Mouse (Mus musculus) myocyte (in vitro differentiated cells): ENCODE measurements around the gene Gm10271.

Experiments
- CEBPB ChIP-seq: IDR thresholded peaks from 2 replicates; pipeline ENCODE4 v1.6.1; 2011; ENCODE audit warnings: mild to moderate bottlenecking, moderate library complexity; ENCODE audit not compliant: poor library complexity, insufficient read depth, severe bottlenecking
- E2F4 ChIP-seq: IDR thresholded peaks from one replicate; pipeline ENCODE4 v1.6.1; 2011; ENCODE audit warnings: mild to moderate bottlenecking, control low read depth, moderate library complexity; ENCODE audit not compliant: insufficient read depth
- MAX ChIP-seq: IDR thresholded peaks from one replicate; pipeline ENCODE4 v1.6.1; 2011; ENCODE audit warnings: low read depth, mild to moderate bottlenecking, control low read depth
- MYOG ChIP-seq, 3 experiments: IDR thresholded peaks; one replicate each; pipeline ENCODE4 v1.6.1; 2011; ENCODE audit warnings: control low read depth in 2 of 3, low read depth in 2 of 3, mild to moderate bottlenecking in 2 of 3; ENCODE audit not compliant: insufficient read length in 2 of 3, control insufficient read depth in 1 of 3, insufficient read depth in 1 of 3
- POLR2A ChIP-seq: IDR thresholded peaks from one replicate; pipeline ENCODE4 v1.6.1; 2011; ENCODE audit warnings: low read depth, mild to moderate bottlenecking, control low read depth, moderate library complexity; ENCODE audit not compliant: insufficient read length
- SRF ChIP-seq: IDR thresholded peaks from one replicate; pipeline ENCODE4 v1.6.1; 2011; ENCODE audit warnings: low read depth; ENCODE audit not compliant: control insufficient read depth, insufficient read length
- USF1 ChIP-seq: IDR thresholded peaks from one replicate; pipeline ENCODE4 v1.6.1; 2011; ENCODE audit warnings: low read depth, mild to moderate bottlenecking, control low read depth, moderate library complexity

GRCm38 (mm10) chr10:116962152-116962551 lies 10.3 kb downstream of the Gm10271 start:
- TF ChIP-seq POLR2A (no peak), E2F4 (no peak), MAX (no peak), CEBPB (no peak), USF1 (no peak), MYOG (IDR thresholded peaks at IDR 0.05; ENCODE audit: control insufficient read depth in 1 of 3, insufficient read depth in 1 of 3, insufficient read length in 2 of 3, low read depth in 2 of 3) (no peak), SRF (no peak)
